Mouse (Mus musculus) right cerebral cortex, adult 18-20 months (tissue): Measurements from ENCODE around the gene Glra3.

Experiments used
- DNase-seq: peaks from one replicate; pipeline ENCODE4 v3.0.0; 2022; ENCODE audit warnings: mixed read lengths

The Glra3 gene

DNA sequence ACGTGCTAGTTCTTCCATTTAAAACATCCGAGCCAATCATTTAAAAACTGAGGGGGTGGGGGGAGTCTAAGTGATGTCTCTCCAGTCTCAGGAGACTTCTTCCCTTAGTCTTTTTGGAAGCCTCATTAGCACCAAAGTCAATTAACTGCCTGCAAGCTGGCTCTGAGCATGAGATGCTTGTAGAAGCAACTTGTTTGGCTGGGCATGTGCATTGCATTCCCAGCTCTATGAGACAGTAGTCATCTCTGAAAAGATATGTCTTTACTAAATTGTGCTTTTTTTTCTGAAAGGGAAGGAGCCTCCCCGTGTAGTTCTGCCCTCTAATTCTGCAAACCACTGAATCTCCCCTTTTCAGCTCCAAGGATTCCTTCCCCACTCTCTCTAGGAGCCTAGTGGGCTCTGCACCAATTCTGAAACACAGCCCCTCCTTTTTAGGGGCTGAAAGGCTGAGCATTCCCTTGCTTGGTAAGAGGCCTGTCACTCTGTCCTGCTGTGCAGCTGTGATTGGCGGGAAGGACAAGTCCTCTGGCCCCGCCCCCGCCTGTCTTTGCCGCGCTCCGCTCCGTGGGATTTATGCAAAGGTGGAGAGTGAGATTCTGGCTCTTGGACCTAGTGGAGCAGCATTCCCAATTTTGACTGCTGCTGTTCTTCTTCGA lies at the start of gene Glra3:
TSS of gene Glra3 (plus strand) at position 591 of the 656 bp plus-strand sequence.
- peak; percentile 66 for DNase-seq

DNA sequence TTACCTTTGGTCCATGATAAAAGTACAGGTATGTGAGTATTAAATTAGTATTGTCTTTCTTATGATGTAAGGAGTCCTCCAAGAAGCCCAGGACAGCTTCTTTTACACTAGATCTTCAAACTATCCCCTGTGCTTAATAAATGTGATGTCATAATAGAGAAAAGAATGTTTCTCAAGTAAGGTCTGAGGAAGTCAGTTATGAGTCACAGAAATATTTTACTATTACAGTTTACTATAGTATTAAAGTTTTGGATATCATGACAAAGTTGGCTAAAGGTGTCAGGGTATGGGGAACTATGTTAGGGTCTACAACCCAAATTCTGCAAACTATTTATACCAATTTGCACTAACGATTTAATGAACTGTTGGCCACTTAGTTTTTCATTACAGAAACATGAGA lies 33.4 kb upstream of the Glra3 start, which contains the start of gene Adam29:
TSS of gene Adam29 (minus strand) at position 101 of the 400 bp plus-strand sequence.
- DNase-seq = no peak

DNA sequence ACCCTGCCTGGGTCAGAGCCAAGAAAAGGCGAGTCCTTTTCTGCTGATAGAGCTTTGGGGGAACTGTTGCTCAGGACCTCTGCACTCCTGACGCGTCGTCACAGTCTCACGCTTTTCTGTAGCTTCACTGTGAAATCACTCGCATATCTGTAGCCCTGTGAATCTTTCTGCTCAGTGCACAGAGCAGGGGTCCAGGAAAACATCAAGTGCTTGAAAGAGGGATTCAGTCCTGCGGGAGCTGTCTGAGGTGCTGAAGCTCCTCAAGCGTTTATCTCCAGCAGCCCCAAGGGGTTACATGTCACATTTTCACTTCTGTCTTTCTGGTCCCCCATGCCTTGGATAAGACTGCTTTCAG lies 243 bp downstream of the Glra3 start:
- DNase-seq = peak; percentile 1

DNA sequence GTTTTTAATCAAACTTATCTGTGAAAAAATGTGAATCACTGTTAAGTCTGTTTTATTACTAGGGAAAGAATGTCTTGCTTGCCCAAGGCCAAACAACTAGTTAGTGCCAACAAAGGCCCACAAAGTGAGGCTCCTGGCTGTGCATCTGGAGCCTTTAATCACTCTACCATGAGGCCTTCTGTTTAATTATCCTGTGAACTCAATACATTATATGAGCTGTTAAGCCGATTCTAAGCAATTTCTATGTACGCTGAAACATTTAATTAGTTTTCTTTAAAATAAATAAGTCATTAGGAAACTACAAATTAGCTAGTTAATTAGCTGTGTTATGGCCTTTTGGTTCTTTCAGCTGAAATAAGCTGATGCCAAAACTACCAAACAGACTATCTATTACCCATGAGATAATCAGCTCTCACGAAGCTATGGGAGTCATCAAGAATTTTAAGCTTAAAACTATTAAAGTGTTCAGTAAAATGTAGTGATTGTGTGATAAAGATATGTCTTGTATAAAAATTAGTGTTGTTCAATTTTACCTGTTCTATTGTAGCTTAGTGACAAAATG lies 24.6 kb downstream of the Glra3 start:
- no peak for DNase-seq

DNA sequence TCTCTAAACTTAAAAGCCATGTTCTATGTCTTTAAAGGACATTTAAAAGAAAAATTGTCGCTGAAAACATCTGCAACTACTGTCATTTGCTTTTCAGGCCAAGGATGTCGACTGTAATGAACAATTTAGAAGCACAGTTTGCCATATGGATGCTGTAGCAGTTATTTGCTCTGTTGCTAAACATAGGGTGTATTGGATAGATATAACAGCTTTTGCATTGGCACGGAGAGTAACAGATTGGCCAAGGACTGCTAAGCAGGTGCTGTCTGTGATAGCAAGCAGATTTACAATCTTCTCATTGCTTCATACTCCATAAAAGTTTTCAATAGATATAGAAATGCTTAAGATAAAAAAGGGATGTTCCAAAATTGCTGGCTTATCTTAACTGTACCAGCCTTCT lies 57.6 kb downstream of the Glra3 start:
- peak; percentile 19 for DNase-seq

DNA sequence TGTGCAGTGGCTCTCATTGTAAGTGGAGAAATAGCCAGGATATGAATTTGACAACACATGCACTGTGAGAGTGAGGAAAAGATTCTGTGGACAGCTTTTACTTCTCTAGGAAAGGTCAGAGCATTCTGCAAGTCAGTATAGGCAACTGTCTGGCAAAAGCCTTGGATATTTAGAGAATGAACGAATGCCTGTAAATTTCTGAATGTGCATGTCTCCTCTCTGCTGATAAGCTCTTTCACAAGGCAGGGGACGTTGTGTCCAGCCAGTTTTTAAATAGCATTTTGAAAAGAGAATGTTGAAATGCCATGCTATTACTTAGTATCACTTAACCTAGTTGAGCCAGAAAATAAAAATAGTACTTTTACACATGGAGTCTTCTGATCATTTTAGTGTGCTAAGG lies 114.1 kb downstream of the Glra3 start:
- DNase-seq = no peak

DNA sequence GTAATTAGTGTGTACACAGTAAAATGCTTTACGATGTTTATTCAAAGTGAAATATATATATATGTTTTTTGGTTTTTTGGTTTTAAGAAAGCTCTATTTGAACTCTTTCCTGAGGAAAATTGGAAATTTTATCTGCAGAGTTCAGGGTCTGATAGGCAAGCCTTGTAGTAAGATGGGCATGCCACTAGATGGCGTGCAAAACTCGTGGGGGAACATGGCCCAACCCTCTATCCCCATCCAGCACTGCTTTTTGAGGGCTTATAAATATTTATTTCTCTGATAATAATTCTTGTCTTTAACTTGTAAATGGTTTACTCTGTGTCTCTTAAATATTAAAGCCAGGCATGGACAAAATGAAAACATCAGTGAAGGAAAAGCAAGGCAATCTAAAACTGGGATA lies 122.8 kb downstream of the Glra3 start:
- DNase-seq = peak; percentile 11

DNA sequence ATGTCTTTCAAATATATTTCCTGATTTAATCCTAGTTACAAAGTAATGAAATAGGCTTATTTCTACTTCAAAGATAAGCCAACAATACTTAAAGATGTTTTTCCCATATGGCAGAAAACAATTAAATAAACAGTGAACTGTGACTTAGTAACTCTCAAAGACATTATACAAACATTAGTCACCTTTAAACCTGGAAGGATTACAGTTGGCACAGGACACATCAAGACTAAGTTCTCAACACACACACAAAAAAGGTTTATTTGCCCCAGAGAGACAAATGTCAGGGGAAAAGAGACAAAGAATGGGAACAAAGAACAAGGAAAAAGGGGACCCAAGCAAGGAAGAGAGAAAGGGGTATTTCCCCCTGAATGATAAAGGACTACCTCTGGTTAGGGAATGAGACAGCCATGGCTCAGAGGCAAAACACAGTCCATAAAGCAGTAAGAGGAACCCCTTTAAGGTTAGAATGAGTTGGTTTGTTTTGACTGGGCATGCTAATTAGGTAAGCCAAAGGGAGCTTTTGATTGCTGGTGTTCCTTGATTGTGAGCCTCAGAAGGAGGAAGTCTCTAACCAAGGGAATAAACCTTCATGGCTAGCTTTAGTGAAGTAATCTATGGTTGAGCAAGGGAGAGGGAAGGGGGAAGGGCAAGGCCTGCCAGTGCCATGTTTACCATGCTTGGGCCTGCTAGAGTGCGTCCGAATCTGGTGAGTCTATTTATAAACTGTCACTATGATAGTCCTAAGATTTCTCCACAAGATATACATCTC lies 130.4 kb downstream of the Glra3 start:
- DNase-seq = no peak

DNA sequence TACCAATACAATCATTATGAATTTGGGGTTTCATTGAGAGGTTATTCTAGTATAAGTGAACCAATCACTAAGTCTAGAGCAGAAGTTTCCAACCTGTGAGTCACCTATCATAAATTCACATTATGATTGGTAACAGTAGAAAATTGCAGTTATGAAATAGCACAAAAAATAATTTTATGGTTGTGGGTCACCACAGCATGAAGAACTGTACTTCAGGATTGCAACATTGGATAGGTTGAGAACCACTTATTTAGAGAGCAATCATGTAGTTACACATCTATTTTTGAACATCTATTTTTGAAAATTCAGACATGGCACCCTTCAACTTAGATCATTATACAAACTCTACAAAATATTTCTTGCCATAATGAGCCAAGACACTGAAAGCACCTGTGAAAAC lies 143.4 kb downstream of the Glra3 start:
- DNase-seq = no peak

DNA sequence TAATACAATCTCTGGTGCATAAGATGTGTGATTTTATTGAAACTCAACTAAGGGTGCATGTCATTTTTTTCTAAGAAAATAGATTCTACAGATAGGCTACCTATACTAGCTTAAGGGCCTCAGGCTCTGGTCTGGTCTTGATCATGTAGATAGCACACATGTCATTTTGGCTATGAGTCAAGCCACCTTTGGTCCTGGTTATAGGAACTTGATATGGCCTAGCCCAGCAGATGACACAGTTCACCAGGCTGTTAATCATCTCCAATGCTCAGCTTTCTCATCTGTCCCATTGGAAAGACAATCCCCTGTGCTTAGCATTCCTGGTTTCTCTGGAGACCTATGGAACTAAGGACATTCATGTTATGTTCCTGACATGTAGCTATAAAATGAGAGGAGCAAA lies 154.1 kb downstream of the Glra3 start:
- no peak for DNase-seq

DNA sequence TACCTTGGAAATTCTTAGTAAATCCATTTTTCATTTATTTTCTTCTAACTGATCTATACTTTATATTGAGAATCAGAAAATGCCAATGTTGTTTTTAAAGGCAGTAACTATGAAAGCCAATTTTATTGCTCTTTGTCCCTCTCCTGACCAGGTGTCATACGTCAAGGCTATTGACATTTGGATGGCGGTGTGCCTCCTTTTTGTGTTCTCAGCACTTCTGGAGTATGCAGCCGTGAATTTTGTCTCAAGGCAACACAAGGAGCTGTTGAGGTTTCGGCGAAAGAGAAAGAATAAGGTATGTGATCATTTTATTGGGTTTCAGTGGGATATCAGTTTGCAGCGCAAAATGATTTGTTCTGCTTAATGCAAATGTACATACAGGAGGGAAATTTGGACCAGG lies 170.0 kb downstream of the Glra3 start:
- DNase-seq = no peak

DNA sequence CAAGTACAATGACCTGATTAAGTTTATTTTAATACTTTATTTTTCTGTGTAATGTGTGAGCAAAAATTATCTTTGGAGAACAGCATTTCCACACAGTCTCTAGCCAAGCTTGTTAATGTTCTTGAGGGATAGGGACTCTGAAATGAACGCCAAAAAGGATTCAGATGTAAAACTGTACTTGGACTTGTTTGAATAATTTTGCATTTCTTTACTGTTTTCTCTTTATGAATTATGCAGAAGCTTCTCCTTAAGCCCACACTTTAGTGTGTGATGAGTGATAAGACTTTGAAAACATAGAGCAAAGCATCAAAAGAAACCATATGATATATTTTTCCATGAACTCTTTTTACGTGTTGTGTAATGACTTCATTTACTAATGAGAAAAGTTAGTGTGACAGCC lies 189.1 kb downstream of the Glra3 start:
- DNase-seq = no peak

DNA sequence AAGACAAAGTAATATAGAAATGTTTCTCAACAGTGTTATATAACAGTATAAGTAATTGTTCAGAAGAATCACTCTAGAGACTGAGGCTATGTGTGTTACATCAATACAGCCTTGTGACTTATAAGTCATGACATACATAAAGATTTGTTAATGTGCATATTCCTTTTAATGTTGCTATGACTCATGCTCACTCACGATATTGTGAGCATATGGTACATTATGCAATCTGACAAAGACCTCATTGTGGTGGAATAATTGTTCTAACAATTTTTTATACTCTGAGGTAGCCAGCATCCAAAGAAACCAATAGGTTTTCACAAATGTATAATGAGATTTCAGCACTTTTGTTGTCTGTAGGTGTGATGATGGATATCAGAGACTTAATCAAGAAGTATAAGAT lies 210.4 kb downstream of the Glra3 start:
- no peak for DNase-seq

DNA sequence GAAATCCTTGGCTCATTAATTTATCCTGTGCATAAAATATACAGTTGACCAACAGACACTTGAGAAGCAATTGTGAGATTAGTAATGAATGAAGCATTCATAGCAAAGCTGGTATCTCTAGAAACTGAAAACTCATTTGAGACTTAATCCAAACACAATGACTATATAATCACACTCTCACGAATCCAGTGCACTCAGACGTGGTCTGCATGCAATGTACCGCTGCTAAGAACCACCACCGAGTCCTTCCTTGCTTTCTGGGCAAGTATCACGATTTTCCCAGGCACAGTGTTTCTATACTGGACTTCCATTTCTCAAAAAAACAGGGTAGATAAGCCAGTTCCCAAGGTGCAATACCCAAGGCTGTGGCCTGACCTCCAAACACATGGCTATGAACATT lies 211.3 kb downstream of the Glra3 start:
- no peak for DNase-seq

DNA sequence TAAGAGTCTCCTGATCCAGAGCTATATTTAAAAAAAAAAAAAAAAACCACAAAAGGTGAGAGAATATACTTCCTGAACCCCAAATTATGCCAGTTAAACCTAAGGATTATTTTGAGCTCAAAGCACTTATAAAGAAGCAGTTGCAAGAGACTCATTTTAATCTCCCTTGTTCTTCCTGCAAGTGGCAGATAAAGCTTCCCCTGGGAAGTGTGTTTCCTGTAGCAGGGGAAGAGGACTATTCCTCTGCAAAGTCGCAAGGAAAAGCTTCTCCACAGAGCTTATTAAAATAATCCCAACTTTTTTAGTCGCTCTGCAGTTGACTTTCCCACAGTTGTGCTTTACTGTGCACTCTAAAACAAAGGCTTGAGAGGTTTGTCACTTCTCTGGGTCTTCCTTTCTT lies 218.7 kb downstream of the Glra3 start:
- DNase-seq = no peak
